Mouse (Mus musculus) testis, adult 2 months (tissue): ENCODE measurements at regions not wholly inside any gene's neighbourhood (a gene's known extent, or its start where the extent isn't known, plus 50 kb on each side); places are given as distances from the start of the nearest gene placed in this dataset.

ENCODE experiments used
- CTCF ChIP-seq: fragments of 200-500 bp; IDR thresholded peaks from 2 replicates; pipeline ENCODE4 v1.5.1; 2012; ENCODE audit warnings: low read depth, mild to moderate bottlenecking, inconsistent platforms, low read length, moderate library complexity; ENCODE audit not compliant: control insufficient read depth, insufficient read depth, insufficient replicate concordance
- POLR2A ChIP-seq: fragments of 200-500 bp; IDR thresholded peaks from 2 replicates; pipeline ENCODE4 v1.6.1; 2012; ENCODE audit warnings: low read depth, mild to moderate bottlenecking, inconsistent platforms, low read length, moderate library complexity; ENCODE audit not compliant: control insufficient read depth

- TF ChIP-seq CTCF (no peak), POLR2A (no peak)
Measured at GRCm38 (mm10) chr5:47299602-47300001, 683.3 kb upstream of the Slit2 start.
